Mouse (Mus musculus) testis, adult 2 months (tissue): ENCODE results near the gene Eif3l. TPM values are rescaled to one million over a fixed set of nuclear protein-coding genes. Genes with fewer than 3 reads are reported as not detected.

ENCODE experiments used
- H3K27ac ChIP-seq: fragments of 200-500 bp; 2 replicates; pipeline ENCODE4 v1.5.1; 2012; ENCODE audit warnings: low read depth, low read length; ENCODE audit not compliant: control insufficient read depth, insufficient read depth
- H3K27me3 ChIP-seq: fragments of 200-500 bp; 2 replicates; pipeline ENCODE4 v1.6.1; 2012; ENCODE audit warnings: mild to moderate bottlenecking, low read length, moderate library complexity; ENCODE audit not compliant: control insufficient read depth, insufficient read depth
- H3K36me3 ChIP-seq: fragments of 200-500 bp; 2 replicates; pipeline ENCODE4 v1.6.1; 2012; ENCODE audit warnings: mild to moderate bottlenecking, low read length; ENCODE audit not compliant: control insufficient read depth, insufficient read depth
- H3K4me1 ChIP-seq: fragments of 200-500 bp; 2 replicates; pipeline ENCODE4 v1.6.1; 2012; ENCODE audit warnings: low read length; ENCODE audit not compliant: control insufficient read depth, insufficient read depth
- H3K4me3 ChIP-seq: fragments of 200-500 bp; 2 replicates; pipeline ENCODE4 v1.5.1; 2012; ENCODE audit warnings: low read depth, mild to moderate bottlenecking, low read length, moderate library complexity, mixed read lengths; ENCODE audit not compliant: control insufficient read depth
- CTCF ChIP-seq: fragments of 200-500 bp; IDR thresholded peaks from 2 replicates; pipeline ENCODE4 v1.5.1; 2012; ENCODE audit warnings: low read depth, mild to moderate bottlenecking, inconsistent platforms, low read length, moderate library complexity; ENCODE audit not compliant: control insufficient read depth, insufficient read depth, insufficient replicate concordance
- POLR2A ChIP-seq: fragments of 200-500 bp; IDR thresholded peaks from 2 replicates; pipeline ENCODE4 v1.6.1; 2012; ENCODE audit warnings: low read depth, mild to moderate bottlenecking, inconsistent platforms, low read length, moderate library complexity; ENCODE audit not compliant: control insufficient read depth
- polyA plus RNA-seq: library from polyadenylated mRNA; depleted of rRNA; stranded (reverse); fragments of >200 nt; gene quantifications from 2 replicates; pipeline ENCODE4 v1.2.3, GENCODE M21; 2012; rRNA removed

The Eif3l gene
- polyA plus RNA-seq, 1 experiment: 110 TPM

DNA sequence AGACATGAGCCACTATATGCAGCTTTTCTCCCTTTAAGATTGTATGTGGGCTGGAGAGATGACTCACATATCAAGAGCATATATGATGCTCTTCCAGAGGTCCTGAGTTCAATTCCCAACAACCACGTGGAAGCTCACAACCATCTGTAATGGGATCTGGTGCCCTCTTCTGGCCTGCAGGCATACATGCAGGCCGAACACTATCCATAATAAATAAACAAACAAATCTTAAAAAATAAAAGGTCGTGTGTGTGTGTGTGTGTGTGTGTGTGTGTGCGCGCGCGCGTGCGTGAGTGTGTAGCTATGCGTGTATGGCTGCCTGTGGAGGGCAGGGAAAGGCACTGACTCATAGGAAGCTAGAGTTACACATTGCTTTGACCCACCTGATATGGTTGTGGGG lies 64.7 kb downstream of the Eif3l start:
- Histone ChIP-seq H3K27me3 (no peaks in the 10 kb centered on the region), H3K4me3 (peak overlapping the region; percentile 36), H3K4me1 (no peaks in the 10 kb centered on the region; the same call in 1 of the 2 replicates), H3K36me3 (no peaks in the 10 kb centered on the region; the same call in none of the 2 replicates), H3K27ac (no peak overlapping the region)
- no peak for TF ChIP-seq CTCF
- TF ChIP-seq POLR2A: no peak

GRCm38 (mm10) chr15:79140866-79141565 lies 66.0 kb downstream of the Eif3l start, which contains the start of the genes Polr2f and 1700088E04Rik:
TSS of gene Polr2f (plus strand) at chr15:79141009.
TSS of gene 1700088E04Rik (minus strand) at chr15:79141253.
- peak within 1 kb of the TSS; percentile 58 for H3K27ac ChIP-seq
- TF ChIP-seq POLR2A: peak; percentile 93
- TF ChIP-seq CTCF: no peak
- no peaks in the 10 kb centered on the region; the same call in 1 of the 2 replicates for H3K4me1 ChIP-seq
- H3K4me3 ChIP-seq: peak within 1 kb of the TSS; percentile 88
- H3K27me3 ChIP-seq: no peaks in the 10 kb centered on the region
- H3K36me3 ChIP-seq: no peaks in the 10 kb centered on the region; the same call in none of the 2 replicates

DNA sequence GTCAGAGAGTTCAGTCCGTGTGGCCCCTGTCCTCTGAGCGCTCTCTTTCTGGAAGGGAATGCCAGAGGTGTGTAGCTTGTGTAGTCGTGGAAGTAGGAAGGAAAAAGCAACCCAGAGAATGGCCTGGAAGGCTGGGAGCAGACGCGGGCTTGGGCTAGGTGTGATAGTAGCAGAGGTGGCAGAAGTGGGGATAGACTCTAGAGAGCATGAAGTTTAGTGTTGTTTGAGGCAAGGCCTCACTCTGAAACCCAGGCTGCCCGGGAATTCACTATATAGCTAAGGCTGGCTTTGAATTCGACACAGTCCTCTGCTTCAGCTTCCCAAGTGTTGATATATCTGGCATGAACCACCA lies 66.6 kb downstream of the Eif3l start:
- TF ChIP-seq CTCF (no peak), POLR2A (no peak)
- Histone ChIP-seq H3K27me3 (no peaks in the 10 kb centered on the region), H3K4me1 (no peaks in the 10 kb centered on the region; the same call in 1 of the 2 replicates), H3K4me3 (peak overlapping the region; percentile 88), H3K36me3 (peaks cover 2% of the 10 kb centered on the region), H3K27ac (peak overlapping the region; percentile 2; the same call in 1 of the 2 replicates)

DNA sequence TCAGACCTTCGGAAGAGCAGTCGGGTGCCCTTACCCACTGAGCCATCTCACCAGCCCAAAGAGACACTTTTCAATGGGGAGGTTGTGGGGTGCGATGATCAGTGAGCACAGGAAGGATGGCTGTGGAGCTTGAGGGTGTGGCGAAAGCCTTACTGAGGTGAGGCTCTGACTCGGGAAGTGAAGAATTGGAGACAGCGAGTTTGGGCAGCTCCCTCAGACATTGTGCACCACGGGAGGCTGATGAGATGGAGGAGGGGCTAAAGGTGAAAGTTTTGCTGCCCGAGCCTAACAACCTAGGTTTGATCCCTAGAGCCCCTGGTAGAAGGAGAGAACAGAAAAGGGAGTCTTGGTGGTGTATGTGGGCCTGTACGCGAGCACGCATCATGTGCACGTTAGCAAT lies 68.3 kb downstream of the Eif3l start:
- Histone ChIP-seq H3K27me3 (no peaks in the 10 kb centered on the region), H3K4me1 (no peaks in the 10 kb centered on the region; the same call in 1 of the 2 replicates), H3K4me3 (no peak overlapping the region), H3K36me3 (peaks cover 3% of the 10 kb centered on the region), H3K27ac (no peak overlapping the region)
- TF ChIP-seq POLR2A (no peak), CTCF (no peak)

Other genes starting within 250 kb of the Eif3l start
- 2.5 and 2.9 TPM in 2 replicates for gene Cdc42ep1, start 232.6 kb upstream of the Eif3l start, polyA plus RNA-seq
- 2.2 and 2.8 TPM in 2 replicates for gene Lgals2, start 219.7 kb upstream of the Eif3l start, polyA plus RNA-seq
- gene Gga1, start 198.0 kb upstream of the Eif3l start, polyA plus RNA-seq: 69.9 and 82.1 TPM in 2 replicates
- not detected in 2 replicates for gene Gm49510, start 175.5 kb upstream of the Eif3l start, polyA plus RNA-seq
- 3.3 and 3.5 TPM in 2 replicates for gene Sh3bp1, start 175.4 kb upstream of the Eif3l start, polyA plus RNA-seq
- 3.6 and 3.8 TPM in 2 replicates for gene Pdxp, start 161.3 kb upstream of the Eif3l start, polyA plus RNA-seq
- 92.0 and 106 TPM in 2 replicates for gene Lgals1, start 148.5 kb upstream of the Eif3l start, polyA plus RNA-seq
- 40.7 and 44.6 TPM in 2 replicates for gene Nol12, start 140.2 kb upstream of the Eif3l start, polyA plus RNA-seq
- gene Triobp, start 127.5 kb upstream of the Eif3l start, polyA plus RNA-seq: 19.4 and 22.6 TPM in 2 replicates
- gene H1f0, start 46.7 kb upstream of the Eif3l start, polyA plus RNA-seq: 9.7 and 11.5 TPM in 2 replicates
- gene Galr3, start 33.3 kb upstream of the Eif3l start, polyA plus RNA-seq: not detected in 2 replicates
- 292 and 336 TPM in 2 replicates for gene Ankrd54, start 12.3 kb upstream of the Eif3l start, polyA plus RNA-seq
- gene Micall1, start 33.7 kb downstream of the Eif3l start, polyA plus RNA-seq: 75.8 and 85.0 TPM in 2 replicates
- 41.1 and 42.2 TPM in 2 replicates for gene Polr2f, start 65.8 kb downstream of the Eif3l start, polyA plus RNA-seq
- 115 and 133 TPM in 2 replicates for gene 1700088E04Rik, start 66.1 kb downstream of the Eif3l start, polyA plus RNA-seq
- 1.5 and 1.6 TPM in 2 replicates for gene Sox10, start 90.1 kb downstream of the Eif3l start, polyA plus RNA-seq
- gene Pick1, start 154.0 kb downstream of the Eif3l start, polyA plus RNA-seq: 76.8 and 78.4 TPM in 2 replicates
- gene Gm49486, start 154.2 kb downstream of the Eif3l start, polyA plus RNA-seq: 0.10 and 0.28 TPM in 2 replicates
- not detected in 2 replicates for gene Slc16a8, start 179.6 kb downstream of the Eif3l start, polyA plus RNA-seq
- gene Baiap2l2, start 210.4 kb downstream of the Eif3l start, polyA plus RNA-seq: 0.67 and 0.94 TPM in 2 replicates